Mouse (Mus musculus) small intestine, adult 2 months (tissue): ENCODE data around the gene Ikzf3.

ENCODE experiments used
- CTCF ChIP-seq: fragments of 200-500 bp; IDR thresholded peaks from 2 replicates; pipeline ENCODE4 v1.5.1; 2012; ENCODE audit warnings: low read depth, mild to moderate bottlenecking, control low read depth, inconsistent platforms, low read length, moderate library complexity, mixed read lengths; ENCODE audit not compliant: insufficient replicate concordance, insufficient read length; ENCODE audit errors: extremely low read depth
- POLR2A ChIP-seq: fragments of 200-500 bp; IDR thresholded peaks from 2 replicates; pipeline ENCODE4 v1.6.1; 2012; ENCODE audit warnings: low read depth, mild to moderate bottlenecking, control low read depth, inconsistent platforms, low read length, moderate library complexity

- no peak for TF ChIP-seq CTCF
- TF ChIP-seq POLR2A: no peak
Observed at GRCm38 (mm10) chr11:98504926-98505325, 40.9 kb downstream of the Ikzf3 start.
